Mouse (Mus musculus) layer of hippocampus, adult 6 months (tissue): ENCODE data around the gene Zcchc2. TPM values are rescaled to one million over a fixed set of nuclear protein-coding genes. Genes with fewer than 3 reads are reported as not detected.

Experiments
- long read RNA-seq, 2 experiments: library from polyadenylated mRNA; unstranded; transcript quantifications; one replicate each; pipeline ENCODE4 v2.0.0; 2019 to 2020
- polyA plus RNA-seq: library from polyadenylated mRNA; unstranded; fragments of <200 nt; fragmentation: Nextera tagmentation; gene quantifications from 2 replicates; pipeline ENCODE4 v1.2.3, GENCODE M21; 2021

Zcchc2 gene
- polyA plus RNA-seq = 2.2 and 2.3 TPM in 2 replicates
- long read RNA-seq, experiment 1, full-length matches to known transcripts = 1 of 7 reads
- long read RNA-seq, experiment 1, partial matches to known transcripts = 5 of 7 reads
- long read RNA-seq, experiment 1, other reads (novel, unspliced or antisense) = 1 of 7 reads
- long read RNA-seq, experiment 2, full-length matches to known transcripts = 1 of 18 reads
- long read RNA-seq, experiment 2, partial matches to known transcripts = 9 of 18 reads
- long read RNA-seq, experiment 2, other reads (novel, unspliced or antisense) = 8 of 18 reads

DNA sequence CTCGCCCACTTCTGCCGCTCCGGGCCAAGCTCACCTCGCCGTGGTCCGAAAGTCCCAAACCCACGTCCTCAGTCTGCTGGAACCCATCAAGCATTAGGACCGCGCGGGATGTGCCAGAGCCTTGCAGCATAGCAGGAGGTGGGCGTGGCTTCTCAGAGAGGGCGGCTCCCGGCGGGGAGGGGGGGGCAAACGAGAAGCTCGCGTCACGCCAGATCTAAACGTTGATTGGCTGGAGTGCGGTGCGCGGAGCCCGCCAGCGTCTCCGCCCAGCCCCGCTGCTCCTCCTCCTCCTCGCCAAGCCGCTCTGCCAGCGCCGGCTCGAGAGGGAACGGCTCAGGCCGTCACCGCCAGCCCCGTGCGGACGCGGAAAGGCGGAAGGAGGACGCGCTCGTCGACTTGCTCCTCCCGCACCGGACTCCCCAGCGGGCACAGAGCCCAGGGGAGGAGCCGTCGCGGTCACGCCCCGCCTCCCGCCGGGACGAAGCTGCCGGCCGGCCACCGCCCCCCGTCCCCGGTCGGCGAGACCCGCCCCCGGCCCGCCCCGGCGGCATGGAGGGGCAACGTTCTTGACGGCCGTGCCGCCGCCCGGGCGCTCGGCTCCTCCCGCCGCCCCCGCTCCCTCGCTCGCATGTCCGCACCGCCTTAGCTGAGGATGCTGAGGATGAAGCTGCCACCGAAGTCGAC lies at the start of gene Zcchc2:
TSS of gene Zcchc2 (plus strand) at position 269 of the 684 bp plus-strand sequence.

Other genes starting within 250 kb of the Zcchc2 start
- gene Tnfrsf11a, start 209.7 kb upstream of the Zcchc2 start, polyA plus RNA-seq = 0.72 and 0.73 TPM in 2 replicates
- 11.1 and 12.2 TPM in 2 replicates for gene Phlpp1, start 181.3 kb downstream of the Zcchc2 start, polyA plus RNA-seq